Mouse (Mus musculus): Measurements from ENCODE around the gene Emc10.

Gene Emc10

DNA sequence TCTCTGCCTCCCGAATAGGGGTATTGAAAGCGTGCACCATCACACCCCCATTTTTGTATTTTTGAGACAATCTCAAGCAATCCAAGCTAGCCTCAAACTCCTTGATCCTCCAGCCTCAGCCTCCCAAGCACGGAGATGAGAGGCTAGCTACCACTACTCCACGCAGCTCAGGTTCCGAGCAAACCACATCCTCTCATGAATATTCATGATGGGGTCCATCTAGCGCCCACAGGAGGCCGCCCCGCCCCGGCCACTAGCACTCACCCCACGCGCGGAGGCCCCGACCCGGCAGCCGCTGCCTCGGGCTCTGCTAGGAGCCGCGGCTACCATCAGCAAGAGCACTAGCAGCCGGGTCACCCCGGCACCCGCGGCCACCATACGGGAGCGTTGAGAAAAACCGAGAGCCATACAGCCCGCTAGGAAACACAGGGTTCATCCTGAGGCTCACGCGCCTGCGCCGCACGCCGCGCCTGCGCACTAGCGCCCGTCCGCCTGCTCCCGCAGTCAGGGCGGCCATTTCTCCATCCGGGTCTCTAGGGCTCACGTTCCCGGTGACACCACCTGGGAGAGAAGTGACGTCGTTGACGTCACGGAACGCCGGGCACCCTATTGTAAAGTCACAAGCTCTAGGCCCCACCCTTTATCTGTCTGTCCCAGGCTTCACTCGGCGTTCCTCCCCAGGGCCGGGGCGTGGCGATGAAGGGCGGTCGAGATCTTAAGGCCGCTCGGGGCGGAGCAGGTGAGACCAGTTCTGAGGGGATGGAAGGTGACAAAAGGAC, at the start of gene Emc10, which contains the start of gene Fam71e1:
Gene Emc10, minus strand, starts transcription at position 538 of the 779 bp plus-strand sequence.
Gene Fam71e1, plus strand, starts transcription at position 590 of the 779 bp plus-strand sequence.
- DNase-seq (ENCODE audit: low spot score in 2 of 2) = peak; percentile 96

DNA sequence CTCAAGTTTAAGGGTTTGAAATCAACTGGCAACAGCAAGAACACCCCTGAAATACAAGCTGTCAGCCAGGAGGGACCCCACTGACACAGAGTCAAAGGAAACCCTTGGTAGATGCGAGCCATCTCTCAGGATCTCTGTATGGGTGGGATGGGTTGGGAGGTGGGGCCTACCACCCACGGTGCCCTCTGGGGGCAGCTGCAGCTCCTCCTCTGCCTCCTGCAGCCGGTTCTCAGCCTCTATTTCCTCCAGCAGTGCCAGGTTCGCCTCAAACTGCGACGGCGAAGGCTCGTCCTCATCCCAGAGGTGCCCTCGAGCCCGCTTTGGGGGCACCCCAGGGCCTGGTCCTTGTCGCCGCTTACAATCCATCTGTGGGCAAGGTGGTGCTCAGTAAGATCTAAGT, 46.7 kb upstream of the Emc10 start:
- DNase-seq (ENCODE audit: low spot score in 2 of 2) = no peak

DNA sequence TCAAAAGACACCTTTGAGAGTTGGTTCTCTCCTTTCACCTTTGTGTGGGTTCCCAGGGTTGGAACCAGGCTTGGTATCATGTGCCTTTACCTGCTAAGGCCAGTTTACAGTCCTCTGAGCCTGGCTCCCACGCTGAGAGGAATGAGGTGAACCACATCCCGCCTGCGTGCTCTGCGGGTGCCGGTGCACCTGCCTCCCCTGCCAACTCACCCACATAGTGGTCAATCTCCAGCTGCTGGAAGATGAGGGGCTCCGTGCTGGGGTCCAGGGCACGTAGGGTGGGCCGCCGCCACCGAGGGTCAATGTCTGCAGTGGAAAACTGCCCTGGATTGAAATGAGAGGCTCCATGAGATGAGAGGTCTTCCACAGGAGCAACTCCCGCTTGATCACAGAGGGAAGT, 46.2 kb upstream of the Emc10 start:
- DNase-seq (ENCODE audit: low spot score in 2 of 2) = no peak

DNA sequence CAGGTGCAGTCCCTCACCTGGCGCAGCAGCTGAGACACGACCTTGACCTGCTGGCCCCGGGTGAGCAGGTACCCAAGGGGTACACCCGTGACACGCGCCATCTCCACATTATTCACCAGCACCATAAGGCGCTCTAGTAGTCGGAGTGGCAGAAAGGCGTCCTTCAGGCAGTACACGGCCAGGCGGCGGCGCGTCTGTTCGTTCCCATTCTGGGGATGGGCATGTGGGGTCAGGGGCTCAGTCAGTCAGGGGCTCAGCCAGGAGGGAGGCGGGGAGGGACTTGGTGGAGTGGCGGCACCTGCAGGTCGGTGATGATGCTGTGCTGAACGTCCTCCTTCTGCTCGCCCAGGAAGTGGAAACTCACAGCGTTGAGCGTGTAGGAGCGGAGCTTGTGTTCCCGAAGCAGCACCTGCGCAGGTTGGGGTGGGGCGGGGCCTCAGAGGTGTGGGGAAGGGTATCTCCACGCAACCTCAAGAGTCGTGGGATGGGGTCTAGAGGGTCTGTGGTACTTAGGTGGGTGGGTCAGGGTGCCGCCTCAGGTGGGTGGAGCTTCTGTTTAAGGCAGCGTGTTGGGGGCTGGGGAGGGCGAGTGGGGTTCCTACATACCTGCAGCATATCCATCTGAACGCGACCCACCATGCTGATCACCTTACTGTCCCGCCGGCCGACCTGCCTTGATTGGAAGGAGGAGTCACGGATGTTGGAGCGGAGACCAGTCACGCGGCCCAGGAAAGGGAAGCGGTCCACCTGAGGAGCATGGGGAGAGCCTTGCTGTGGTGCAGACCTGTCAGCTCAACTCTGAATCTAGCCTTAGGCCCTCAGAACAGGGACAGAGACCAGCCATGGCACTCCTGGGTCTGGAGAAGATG, 42.7 kb upstream of the Emc10 start:
- no peak for DNase-seq (ENCODE audit: low spot score in 2 of 2)

DNA sequence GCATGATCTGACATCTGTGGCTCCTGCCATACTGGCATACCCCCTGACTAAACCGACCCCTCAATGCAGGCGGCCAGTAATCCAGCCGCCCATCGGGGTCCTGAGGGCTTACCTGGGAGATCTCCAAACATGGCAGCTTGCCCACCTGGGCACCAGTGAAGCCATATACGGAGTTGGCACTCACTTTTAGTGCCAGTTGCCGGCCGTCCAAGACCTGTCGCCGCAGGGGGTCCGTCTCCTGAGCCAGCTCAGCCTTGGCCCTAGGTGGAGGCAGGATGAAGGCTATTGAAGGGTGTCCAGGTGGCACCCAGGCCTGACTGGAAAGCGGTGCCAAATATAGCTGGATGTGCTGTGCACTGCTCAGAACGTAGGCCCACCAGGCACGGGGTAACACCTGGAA, 41.2 kb upstream of the Emc10 start:
- DNase-seq (ENCODE audit: low spot score in 2 of 2) = no peak

DNA sequence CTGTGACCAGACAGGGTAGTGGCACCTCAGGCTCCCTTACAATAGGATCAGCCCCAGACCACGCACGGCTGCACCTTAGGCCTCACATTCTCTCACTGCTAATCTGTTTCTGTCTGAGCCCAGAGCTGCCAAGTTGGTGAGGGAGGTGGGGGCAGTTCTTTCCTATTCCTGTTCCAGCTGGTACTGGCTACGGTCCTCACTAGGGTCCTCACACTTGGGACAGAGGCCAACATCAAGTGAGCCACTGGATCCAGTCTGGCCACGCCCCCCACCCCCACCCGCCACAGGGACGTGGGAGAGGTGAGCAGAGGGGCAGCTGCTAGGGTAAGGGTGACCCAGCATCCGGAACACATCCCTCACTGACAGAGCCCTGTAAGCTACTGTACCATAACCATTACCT, 40.7 kb upstream of the Emc10 start:
- DNase-seq (ENCODE audit: low spot score in 2 of 2) = no peak

DNA sequence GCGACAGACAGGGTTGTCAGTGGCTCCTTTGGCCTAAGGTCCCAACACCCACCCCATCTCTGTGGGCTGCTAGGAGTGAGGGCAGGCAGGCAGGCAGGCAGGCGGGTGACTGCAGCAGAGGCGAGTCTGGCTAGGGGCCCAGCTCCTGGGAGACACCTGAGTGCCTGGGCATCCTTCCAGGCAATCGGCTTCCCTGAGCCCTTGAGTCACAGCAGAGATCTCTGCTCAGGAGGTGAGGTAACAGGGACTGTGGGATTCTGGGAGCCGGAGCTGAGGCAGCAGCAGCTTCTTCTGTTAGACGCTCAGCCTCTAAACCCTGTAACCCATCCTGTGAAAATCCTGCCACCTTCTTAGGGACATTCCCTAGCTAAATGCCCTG, 40.2 kb upstream of the Emc10 start:
- no peak for DNase-seq (ENCODE audit: low spot score in 2 of 2)

DNA sequence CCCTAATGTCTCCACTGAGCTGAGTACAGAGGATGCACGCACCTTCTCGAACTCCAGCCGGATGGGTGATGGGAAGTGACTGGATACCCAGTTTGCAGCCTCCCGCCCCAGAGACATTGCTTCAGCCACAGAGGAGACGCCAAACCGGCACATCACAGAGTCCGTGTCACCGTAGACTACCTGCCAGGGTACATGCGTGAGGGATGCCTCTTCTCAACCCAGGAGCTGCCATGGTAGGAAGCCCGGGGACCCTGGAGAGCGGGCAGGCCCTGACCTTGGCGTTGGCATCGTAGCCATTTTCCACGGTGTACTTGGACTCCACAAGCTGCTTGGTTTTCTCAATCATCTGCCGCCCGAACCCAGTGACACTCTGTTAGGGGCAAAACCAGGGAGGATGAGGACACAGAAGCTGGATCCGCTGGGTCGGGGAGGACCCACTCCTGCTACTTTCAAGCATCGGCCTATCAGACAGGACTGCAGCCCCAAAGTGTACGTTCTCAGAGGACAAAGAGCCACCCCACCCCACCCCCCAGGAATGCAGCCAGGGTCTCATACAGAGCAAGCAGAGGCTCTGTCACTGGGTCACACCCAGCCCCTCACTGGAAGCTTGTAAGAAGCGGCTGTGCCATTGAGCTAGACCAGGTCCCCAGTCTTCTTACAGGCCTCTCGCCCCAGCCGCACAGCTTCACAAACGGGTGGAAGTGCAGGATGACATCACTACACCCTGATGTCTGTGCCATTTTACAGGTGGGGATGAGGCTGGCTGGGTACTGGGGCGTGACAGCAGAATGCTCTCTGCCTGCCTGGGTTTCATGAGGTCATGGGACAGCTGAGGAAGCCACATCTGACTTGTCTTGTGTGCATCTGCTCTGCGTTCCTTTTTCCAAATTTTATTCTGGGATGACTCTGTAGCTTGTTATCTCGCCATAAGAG, 39.6 kb upstream of the Emc10 start:
- no peak for DNase-seq (ENCODE audit: low spot score in 2 of 2)

DNA sequence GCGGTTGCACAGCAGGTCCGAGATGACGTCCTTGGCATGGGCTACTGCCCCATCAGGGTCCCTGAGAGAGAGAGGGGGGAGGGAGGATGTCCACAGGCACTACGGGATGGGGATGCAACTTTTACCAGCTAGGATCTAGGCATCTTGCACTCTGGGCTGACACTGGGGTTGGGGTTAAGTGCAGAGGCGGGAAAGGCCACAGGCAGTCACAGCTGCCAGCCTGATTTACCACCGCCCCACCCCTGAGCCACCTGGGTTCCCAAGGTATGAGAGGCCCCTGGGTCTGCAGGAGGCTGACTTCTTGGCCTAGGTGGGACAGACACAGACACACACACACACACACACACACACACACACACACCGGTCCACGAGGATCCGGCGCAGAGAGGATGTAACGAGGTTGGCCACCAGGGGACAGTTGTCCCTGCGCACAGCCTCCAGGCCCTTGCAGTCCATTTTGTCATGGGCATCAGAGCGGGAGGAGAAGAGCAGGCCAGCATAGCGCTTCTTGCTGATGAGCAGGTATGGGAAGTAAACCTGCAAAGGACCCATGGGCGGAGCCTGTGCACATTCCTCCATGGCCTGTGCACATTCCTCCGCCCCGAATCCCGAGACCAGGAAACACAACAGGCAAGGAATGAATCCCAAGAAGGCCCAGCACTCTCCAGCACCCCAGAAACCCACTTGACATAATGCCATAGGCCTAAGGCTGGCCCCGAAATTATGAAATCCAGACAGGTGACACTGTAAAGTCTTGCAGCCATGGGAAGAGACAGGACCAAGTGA, 38.5 kb upstream of the Emc10 start:
- DNase-seq (ENCODE audit: low spot score in 2 of 2) = no peak

DNA sequence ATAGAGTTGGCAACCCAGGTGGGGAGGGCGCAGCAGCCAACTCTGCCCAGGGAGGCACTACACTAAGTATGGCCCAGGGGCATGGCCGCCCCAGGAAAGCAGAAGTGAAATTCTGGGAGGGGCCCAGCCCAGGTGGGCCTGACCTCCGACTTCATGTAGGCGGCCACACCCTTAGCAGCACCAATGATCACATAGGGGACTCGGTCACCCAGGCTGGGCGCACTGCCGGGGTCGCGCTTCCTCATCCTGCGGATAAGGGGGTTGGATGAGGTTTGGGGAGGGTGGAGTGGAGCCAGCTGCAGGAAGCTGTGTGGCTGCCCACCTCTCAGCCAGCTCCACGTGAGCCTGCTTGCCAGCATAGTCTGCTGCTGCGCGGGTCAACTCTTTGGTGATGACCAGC, 37.9 kb upstream of the Emc10 start:
- DNase-seq (ENCODE audit: low spot score in 2 of 2) = peak; percentile 60 to 68

DNA sequence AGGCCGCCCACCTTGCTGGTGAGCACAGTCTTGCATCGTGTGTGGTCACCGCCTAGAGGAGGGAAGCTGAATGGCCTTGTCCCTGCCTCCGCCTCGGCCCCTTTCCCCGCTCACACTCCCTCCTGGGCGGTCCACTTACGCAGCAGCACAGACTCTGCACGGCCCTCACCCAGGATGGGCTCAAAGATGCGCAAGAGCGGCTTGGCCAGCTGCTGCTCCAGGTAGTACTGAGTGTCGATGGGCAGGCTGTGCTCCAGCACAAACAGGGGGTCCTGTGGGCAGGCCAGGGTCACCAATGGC, 37.4 kb upstream of the Emc10 start:
- DNase-seq (ENCODE audit: low spot score in 2 of 2) = no peak

DNA sequence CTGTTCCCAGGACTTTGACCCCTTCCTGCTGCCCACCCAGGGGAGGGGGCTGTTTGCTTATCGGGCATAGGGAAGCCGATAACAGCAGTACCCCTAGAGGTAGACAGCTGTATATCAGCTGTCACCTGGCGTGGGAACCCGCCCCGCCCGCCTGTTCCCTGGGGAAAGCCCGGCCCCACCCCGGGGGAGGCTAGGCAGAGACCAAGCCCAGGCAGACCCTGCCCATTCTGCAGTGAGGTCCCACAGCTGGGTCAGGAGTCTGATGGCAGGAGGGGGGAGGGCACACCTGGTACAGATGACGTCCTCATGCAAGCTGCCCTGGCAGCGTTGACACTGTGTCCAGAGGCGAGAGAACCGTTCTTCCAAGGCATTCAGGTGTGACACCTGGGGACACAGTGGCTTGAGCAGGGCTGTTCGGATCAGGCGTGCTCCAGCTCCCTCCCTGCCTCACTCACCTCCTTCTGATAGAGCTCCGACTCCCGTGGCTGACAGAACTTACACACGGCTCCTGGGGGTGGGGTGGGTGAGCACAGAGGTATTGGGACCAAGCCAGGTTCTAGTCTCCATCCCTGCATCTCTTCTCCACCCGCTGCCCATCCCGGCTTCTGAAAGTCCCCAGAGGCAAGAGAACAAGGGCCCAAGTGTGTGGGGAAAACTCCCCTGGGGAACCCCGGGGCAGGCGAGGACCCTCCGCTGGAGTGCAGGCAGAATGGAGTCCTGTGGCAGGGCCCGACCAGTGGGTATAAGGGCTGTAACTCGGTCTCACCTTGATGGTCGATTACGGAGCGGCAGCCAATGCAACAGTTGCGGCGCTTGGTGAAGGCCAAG, 36.8 kb upstream of the Emc10 start:
- no peak for DNase-seq (ENCODE audit: low spot score in 2 of 2)

DNA sequence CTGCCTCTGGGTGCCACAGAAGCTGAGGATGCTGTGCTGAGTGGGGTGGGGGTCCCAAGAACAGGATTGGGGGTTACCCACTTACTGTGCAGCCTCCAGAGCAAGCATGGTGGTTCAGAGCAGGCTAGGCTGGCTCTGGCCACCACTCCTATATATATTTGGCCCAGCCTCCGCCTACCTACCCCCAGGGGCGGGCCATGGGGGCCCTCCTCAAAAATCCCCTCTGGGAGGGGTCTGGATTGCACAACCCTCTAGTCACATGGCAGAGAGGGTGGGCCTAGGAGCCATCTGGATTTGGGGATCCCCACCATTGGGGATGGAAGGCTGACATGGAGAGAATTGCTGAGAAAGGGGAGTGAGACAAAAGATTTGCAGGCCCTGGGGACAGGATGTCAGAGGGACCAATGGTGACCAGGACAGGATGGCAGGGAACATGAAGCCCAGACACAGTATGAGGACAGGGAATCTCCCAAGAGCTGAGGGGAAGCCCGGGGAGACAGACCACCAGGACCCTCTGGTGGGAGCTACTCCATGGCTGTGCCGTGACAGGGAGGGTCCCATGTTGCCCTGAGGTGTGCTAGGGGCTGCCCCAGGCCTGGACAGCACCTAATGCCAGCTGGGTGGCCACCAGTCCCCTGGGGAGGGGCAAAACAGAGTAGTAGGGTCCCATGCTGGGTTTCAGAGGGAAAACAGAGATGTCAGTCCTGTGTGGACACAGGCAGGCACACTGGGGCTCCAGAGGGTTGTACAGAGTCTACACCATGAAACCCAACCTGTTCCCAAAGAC, 35.8 kb upstream of the Emc10 start, which contains the start of gene Spib:
Gene Spib, minus strand, starts transcription at position 126 of the 787 bp plus-strand sequence.
- DNase-seq (ENCODE audit: low spot score in 2 of 2) = no peak

DNA sequence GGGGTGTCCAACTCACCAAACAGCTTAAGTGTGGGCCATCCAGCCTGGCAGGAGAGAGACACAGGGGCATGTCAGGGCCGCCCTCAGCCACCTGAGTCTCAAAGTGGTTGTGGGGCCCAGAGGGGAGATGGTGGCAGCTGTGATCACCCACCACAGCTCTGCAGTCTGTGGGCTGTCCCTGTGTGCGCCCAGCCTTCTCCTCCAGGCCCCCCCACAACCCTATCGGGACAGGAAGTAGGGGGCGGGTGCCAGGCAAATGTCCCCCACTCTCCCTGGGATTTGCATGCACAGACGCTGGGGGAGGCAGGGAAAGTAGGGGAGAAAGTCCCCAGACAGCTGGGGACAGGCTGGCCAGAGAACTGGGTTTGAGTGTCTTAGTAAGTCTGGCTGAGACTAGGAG, 34.9 kb upstream of the Emc10 start:
- peak; percentile 50 to 65 for DNase-seq (ENCODE audit: low spot score in 2 of 2)

DNA sequence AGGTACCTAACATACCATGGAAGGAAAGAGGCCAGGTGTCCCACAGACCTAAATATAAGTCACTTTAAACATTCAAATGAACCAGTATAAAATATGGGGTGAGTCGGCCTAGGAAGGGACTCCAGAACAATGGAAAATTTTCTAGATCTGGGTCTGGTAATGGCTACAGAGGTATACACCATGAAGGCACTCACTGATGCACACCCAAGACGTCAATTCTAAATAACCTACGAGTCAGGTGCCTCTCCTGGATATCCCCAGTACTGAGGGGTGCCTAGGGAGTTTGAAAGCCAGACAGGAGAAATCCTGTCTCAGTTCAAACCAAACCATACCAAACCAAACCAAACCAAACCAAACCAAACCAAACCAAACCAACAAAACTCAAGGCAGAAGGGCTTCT, 34.2 kb upstream of the Emc10 start:
- no peak for DNase-seq (ENCODE audit: low spot score in 2 of 2)

DNA sequence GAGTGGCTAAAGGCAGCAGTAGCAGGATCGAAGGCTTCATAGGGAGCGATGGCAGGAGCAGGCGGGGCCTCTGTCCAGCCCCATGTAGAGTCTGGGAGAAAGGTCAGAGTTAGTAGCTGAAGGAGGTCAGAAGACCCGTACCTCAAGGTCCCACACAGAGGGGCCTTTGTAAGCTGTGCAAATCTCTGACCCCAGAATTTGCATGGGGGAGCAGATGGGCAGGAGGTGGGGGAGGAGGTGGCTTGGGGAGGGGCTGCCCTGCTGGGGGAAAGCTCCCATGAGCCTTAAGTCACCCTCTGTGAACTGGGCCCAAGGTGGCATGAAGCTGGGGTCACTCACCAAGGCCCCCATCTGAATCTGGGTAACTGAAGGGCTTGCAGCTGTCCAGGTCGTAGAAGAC, 33.2 kb upstream of the Emc10 start:
- DNase-seq (ENCODE audit: low spot score in 2 of 2) = no peak

DNA sequence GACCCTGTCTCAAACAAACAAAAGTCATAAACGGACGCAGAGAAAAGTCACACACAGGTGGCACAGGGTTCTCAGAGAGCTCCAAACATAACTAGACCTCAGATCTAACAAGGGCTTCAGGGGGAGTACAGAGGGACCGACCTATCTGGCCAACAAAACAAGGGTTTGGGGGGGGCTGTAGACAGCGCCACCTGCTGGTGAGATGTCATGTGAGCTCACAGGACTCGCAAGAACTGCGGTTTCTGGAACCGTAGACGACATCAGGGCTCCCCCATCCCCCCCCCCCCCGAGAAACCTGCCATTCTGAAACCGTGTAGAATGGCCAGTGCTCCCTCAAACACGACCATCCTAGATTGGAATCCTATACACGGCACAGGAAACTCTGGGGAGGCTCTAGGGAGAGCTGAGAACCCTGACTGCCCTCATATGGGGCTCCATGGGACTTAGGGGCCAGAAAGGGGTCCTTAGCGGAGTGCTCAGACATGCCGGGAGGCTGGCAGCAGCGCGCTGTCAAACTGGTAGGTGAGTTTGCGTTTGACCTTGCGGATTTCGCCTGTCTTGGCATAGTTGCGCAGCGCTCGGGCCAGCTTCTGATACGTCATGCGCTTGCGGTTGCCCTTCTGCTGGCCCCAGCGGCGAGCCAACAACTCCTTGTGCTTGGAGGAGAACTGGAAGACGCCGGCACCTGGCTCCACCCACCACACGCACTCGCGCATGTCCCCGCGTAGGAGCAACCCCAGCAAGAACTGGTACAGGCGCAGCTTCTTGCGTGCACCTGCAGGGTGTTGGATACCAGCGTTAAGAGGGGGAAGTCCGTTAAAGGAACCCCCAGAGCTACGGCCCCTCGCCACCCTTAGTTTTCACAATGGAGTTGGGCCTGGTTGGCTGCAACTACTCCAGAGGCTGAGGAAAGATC, 31.4 kb upstream of the Emc10 start:
- peak; percentile 59 to 81 for DNase-seq (ENCODE audit: low spot score in 2 of 2)

DNA sequence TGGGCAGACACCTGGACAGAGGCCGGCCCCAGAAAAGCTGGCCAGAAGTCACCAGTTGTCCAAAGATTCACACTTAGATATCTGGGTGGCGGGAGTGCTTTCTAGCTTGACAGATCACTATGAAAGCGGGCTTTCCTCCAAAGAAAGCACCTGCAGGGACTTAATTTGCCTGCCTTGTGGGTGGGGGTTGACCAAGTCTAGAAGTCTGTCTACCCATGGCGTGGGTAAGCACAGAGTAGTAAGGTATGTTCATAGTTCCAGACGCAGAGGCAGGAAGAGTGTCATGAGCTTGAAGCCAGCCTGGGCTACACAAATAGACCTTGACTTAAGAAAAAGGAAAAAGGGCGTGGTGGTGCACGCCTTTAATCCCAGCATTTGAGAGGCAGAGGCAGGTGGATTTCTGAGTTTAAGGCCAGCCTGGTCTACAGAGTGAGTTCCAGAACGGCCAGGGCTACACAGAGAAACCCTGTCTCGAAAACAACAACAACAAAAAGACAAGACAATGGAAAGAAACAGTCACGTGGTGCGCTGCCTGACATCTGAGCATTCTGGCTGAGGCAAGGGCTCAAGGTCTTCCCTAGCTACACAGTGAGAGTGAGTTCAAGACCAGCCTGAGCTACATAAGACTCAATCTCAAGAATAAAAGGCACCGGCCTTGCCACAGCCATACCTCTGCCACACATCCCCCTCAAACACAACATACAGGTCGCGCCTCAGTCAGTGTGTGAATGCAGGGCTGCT, 30.3 kb upstream of the Emc10 start:
- no peak for DNase-seq (ENCODE audit: low spot score in 2 of 2)

All from spleen, postnatal 14 days (tissue).